Comparison of ENCODE assay signal across 17 mouse cellular contexts in genomic region chr2:106461021-106461420, GRCm38 (mm10).
DNase-seq lines count a peak whose midpoint lies in the region; ATAC-seq lines count a peak whose summit lies in the region.
"Had no signal": no experiment of that assay in that cellular context is flagged by ENCODE, and none has a peak within 500 bp of the region (broad histone marks: within the 10 kb centered on the region; RNA-seq: fewer than 3 reads in every experiment).

No protein-coding gene starts in this region.

- 26% methylated on average over 8 of the region's 8 CpGs for WGBS in heart, embryonic 15.5 days

- H3K27me3 ChIP-seq in heart, embryonic 15.5 days = no peaks in the 10 kb centered on the region
- H3K27me3 ChIP-seq: forebrain, embryonic 15.5 days had no signal

- H3K27ac ChIP-seq in heart, embryonic 15.5 days = no peak overlapping the region; the same call in 1 of the 2 replicates
- H3K27ac ChIP-seq: forebrain, embryonic 15.5 days; gastrocnemius, adult 2 months; hindbrain, postnatal 0 days had no signal

- H3K4me3 ChIP-seq in heart, embryonic 15.5 days = no peak overlapping the region
- H3K4me3 ChIP-seq: forebrain, embryonic 15.5 days; gastrocnemius, adult 2 months had no signal

- no peak for ATAC-seq in heart, embryonic 15.5 days (replicated peaks; ENCODE audit: insufficient number of reproducible peaks, insufficient read depth, low FRiP score, low read depth)
- ATAC-seq: forebrain, embryonic 15.5 days; hindbrain, postnatal 0 days had no signal

- no peak for DNase-seq in heart, adult 9 months (ENCODE audit: low spot score in 2 of 2)
- peak; percentile 27 for DNase-seq in ZHBTc4 (ENCODE audit: low read depth, low spot score)
- DNase-seq in embryo, embryonic 10 days (ENCODE audit: low spot score) = peak; percentile 41
- DNase-seq in forelimb bud, embryonic 11.5 days (ENCODE audit: low read depth, low spot score) = peak; percentile 69
- no peak for DNase-seq in layer of hippocampus, adult 9-11 months
- DNase-seq in thymus, adult 18-20 months = no peak
- no peak for DNase-seq in cerebellum, adult 11-12 months
- DNase-seq: cerebellum, adult 11 months; cerebellum, postnatal 36 days; gastrocnemius, adult 2 months; kidney, adult 18-20 months; kidney, postnatal 10 days; lung, adult 18-20 months; midbrain, embryonic 14.5 days had no signal

- H3K9ac ChIP-seq in heart, embryonic 15.5 days = no peak overlapping the region
- H3K9ac ChIP-seq: forebrain, embryonic 15.5 days had no signal

- no peaks in the 10 kb centered on the region for H3K9me3 ChIP-seq in heart, embryonic 15.5 days (replicated peaks)
- H3K9me3 ChIP-seq: forebrain, embryonic 15.5 days had no signal

- H3K36me3 ChIP-seq in heart, embryonic 15.5 days = no peaks in the 10 kb centered on the region
- H3K36me3 ChIP-seq: forebrain, embryonic 15.5 days had no signal

- H3K4me2 ChIP-seq in heart, embryonic 15.5 days = peak overlapping the region; percentile 45
- H3K4me2 ChIP-seq: forebrain, embryonic 15.5 days had no signal

- H3K4me1 ChIP-seq in heart, embryonic 15.5 days (replicated peaks) = peaks cover 17% of the 10 kb centered on the region

Comparison
In these comparisons a context has a peak if more than half of its experiments do, and no peak if none do; other contexts are left out.
1. DNase-seq: peak in ZHBTc4 (single experiment), embryo, embryonic 10 days (single experiment) and forelimb bud, embryonic 11.5 days (single experiment); none in heart, adult 9 months (0 of 2), layer of hippocampus, adult 9-11 months (single experiment), thymus, adult 18-20 months (0 of 2) and cerebellum, adult 11-12 months (single experiment).